Mouse (Mus musculus) heart, adult 11 months (tissue): ENCODE measurements around the gene Klhl36.

ENCODE experiments used
- DNase-seq: peaks from one replicate; pipeline ENCODE4 v3.0.0; 2022

Gene Klhl36

DNA sequence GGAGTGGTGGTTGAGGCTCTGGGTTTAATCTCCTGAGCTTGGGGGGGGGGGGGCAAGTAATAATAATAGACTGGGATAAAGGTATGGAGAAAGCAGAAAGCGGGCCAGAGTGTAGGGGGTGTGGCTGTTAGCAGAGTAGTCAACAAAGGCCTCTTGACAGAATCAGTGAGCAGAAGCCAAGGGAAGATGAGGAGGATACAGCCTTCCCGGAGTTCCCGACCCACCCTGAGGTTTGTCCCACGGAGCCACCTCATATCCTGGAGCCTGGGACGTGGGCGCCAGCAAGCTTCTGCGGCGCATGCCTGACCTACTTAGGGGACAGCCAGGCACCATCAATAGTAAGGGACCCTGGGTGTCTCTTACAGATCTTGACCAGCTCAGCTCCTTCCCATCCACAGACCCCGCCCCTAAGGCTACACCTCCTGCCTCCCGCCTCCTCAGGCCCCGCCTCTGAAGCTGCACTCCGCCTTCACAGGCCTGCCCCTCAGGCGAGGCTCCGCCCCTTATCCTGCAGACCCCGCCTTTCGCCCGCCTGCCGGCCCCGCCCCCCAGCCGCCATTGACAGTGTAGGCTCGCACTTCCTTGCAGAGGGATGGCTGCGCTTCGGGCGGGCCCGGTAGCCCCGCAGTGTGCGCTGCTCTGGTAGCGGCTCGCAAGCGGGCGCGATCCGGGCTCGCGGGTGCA is at the start of gene Klhl36:
Klhl36 (plus strand) TSS at position 561 of the 684 bp plus-strand sequence.
- DNase-seq = peak; percentile 100

DNA sequence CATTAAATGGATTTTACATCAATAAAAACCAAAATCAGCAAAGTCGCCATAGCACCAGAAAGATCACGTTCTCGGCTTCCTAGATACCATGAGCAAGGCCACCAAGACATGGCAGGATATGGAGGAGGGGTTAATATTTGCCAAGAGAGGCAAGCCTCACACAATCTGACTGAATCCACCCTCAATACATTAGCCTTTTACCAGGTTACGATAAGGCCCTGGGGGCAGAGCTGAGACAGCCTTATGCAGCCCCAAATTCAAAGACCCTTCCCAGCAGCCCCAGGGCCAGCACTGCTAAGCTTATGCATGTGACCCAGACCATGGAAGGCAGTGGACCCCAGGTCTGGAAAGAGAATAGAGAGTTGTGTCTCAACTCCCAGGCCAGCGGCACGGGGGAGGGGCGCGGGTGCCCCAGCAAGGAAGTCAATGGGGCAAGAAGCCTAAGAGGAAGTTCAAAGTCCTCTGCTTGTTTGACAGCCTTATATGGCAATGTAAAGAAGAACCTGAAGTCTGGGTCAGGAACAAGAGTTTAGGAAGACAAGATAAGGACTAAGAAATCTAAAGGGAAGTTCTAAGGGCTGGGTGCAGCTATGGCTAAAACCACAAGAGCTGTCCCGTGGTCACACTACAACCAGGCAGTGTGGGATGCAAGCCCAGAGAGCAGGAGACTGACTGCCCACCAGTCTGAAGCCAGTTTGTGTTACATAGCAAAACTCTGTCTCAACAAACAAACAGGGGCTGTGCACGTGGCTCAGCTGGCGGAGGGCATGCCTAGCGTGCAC is 49.2 kb upstream of the Klhl36 start:
- DNase-seq = peak; percentile 96

GRCm38 (mm10) chr8:119816219-119816618 is 45.8 kb upstream of the Klhl36 start:
- peak; percentile 97 for DNase-seq

GRCm38 (mm10) chr8:119817446-119817845 is 44.6 kb upstream of the Klhl36 start:
- DNase-seq = peak; percentile 88

GRCm38 (mm10) chr8:119819316-119819715 is 42.8 kb upstream of the Klhl36 start:
- DNase-seq = no peak

GRCm38 (mm10) chr8:119819976-119820375 is 42.1 kb upstream of the Klhl36 start:
- no peak for DNase-seq

DNA sequence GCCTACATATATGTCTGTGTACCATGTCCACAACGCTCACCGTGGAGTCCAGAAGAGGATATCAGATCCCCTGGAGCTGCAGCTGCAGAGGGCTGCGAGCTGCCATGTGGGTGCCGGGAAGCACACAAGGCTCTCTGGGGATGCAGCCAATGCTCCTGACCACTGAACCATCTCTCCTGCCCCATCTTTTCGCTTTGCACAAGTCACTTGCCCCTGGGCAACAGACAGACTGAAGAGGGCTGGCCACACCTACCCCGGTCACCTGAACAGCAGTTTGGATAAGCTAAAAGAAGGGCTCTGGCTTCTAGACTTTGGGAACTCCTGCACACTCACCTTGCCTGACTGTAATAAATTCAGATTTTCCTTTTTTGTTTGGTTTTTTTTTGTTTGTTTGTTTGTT is 40.4 kb upstream of the Klhl36 start:
- no peak for DNase-seq

DNA sequence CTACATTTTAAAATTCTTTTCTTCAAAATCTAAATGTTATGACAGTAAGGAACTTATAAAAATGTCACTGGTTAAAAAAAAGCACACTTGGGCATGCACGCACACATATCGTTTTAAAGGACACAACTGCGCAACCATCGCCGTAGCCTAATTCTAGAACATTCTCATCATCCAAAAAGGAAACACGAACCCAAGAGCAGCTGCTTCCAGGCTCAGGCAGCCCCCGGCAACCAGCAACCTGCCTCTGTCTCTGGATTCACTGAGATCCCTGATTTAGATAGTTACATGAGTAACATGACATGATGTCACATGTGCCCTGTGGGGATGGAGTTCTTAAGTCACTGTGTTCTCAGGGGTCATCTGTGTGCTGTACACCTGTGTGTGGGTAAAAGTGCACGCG is 38.8 kb upstream of the Klhl36 start:
- peak; percentile 88 for DNase-seq

DNA sequence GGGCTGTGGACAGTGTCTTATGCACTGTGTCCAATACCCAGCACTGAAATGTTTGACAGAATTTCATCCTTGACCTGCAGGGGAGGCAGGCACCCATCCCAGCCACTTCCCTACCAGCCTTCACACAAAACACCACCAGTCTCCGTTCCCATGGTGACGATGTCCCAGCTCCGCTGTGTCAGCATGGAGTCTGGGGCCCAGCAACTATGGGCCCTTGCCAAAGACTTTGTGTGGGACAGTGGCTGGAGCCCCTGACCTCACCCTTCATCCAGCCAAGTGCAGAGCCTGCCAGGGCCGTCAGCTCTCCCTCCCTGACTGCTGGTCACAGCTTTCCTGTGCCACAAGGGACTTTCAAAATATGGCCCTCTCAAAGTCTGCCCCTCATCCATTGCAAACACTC is 38.0 kb upstream of the Klhl36 start:
- peak; percentile 98 for DNase-seq

GRCm38 (mm10) chr8:119824809-119825273 is 37.2 kb upstream of the Klhl36 start:
- peak; percentile 98 for DNase-seq

GRCm38 (mm10) chr8:119825950-119826730 is 35.9 kb upstream of the Klhl36 start:
- peak; percentile 97 for DNase-seq

GRCm38 (mm10) chr8:119826982-119827381 is 35.1 kb upstream of the Klhl36 start:
- DNase-seq = peak; percentile 89

DNA sequence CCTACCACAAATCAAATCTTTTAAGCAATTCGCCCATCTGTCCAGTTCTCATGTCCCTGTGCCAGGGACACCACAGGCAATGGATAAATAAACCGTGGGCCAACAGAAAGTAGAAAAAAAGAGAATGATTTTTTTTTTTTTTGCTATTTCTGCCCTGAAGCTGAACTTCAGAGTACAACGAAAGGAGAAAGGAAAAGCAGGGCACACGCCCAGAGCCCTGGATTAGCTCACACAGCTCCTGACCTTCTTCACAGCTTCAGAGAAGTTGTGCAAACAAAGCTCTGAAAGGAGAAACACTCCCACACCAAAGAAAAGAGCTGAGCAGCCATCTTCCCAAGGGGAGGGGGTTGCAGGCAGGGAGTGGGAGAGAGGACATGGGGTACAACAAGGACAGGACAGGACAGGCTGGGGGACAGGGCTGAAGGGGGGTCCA is 34.3 kb upstream of the Klhl36 start:
- peak; percentile 92 for DNase-seq

- DNase-seq = no peak
Measured at GRCm38 (mm10) chr8:119829015-119829414, 33.1 kb upstream of the Klhl36 start.

DNA sequence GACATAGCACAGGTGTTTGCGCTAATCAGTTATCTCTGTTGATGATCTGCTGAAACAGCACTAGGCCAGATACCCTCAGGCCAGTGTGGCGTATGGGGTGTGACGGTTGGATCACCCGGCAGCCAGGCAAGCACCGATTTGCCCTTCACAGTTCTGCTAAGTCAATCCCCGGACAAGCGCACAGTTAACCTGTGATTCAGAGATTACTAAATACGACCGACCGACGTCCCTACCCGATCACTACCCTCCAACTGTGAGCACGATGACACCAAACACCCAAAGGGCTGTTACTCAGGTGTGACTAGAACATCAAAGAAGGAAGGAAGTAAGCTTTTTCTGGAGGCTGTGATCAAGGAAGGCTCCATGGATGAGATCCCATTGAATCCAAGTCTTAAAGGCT is 32.6 kb upstream of the Klhl36 start:
- peak; percentile 79 for DNase-seq

- peak; percentile 86 for DNase-seq
Measured at GRCm38 (mm10) chr8:119829870-119830580, 32.0 kb upstream of the Klhl36 start.

GRCm38 (mm10) chr8:119830589-119830988 is 31.5 kb upstream of the Klhl36 start:
- peak; percentile 83 for DNase-seq

- DNase-seq = peak; percentile 97
Measured at GRCm38 (mm10) chr8:119831336-119831995, 30.6 kb upstream of the Klhl36 start.

GRCm38 (mm10) chr8:119832101-119832617 is 29.9 kb upstream of the Klhl36 start:
- DNase-seq = peak; percentile 90

GRCm38 (mm10) chr8:119832931-119833330 is 29.1 kb upstream of the Klhl36 start:
- DNase-seq = peak; percentile 89

- DNase-seq = no peak
Measured at GRCm38 (mm10) chr8:119834676-119835075, 27.4 kb upstream of the Klhl36 start.

- no peak for DNase-seq
Measured at GRCm38 (mm10) chr8:119835270-119835669, 26.8 kb upstream of the Klhl36 start.
